Mouse (Mus musculus) bone marrow, adult 2 months (tissue): Measurements from ENCODE around the gene Sbf2. TPM values are rescaled to one million over a fixed set of nuclear protein-coding genes. Genes with fewer than 3 reads are reported as not detected.

ENCODE experiments used
- H3K27ac ChIP-seq: fragments of 200-500 bp; 2 replicates; pipeline ENCODE4 v1.5.1; 2012; ENCODE audit warnings: low read depth, mild to moderate bottlenecking, control low read depth, inconsistent platforms, low read length; ENCODE audit not compliant: control insufficient read depth, poor library complexity, insufficient read depth
- H3K4me1 ChIP-seq: fragments of 200-500 bp; 2 replicates; pipeline ENCODE4 v1.6.1; 2011; ENCODE audit warnings: low read length; ENCODE audit not compliant: control insufficient read depth, insufficient read depth
- H3K4me3 ChIP-seq: fragments of 200-500 bp; replicated peaks from 2 replicates; pipeline ENCODE3; 2011; ENCODE audit warnings: mild to moderate bottlenecking, low read depth, low read length, control low read depth; ENCODE audit not compliant: control insufficient read depth
- CTCF ChIP-seq: fragments of 200-500 bp; IDR thresholded peaks from 2 replicates; pipeline ENCODE4 v1.5.1; 2011; ENCODE audit warnings: low read length, control low read depth; ENCODE audit not compliant: control insufficient read depth, insufficient read depth
- POLR2A ChIP-seq: fragments of 200-500 bp; IDR thresholded peaks from 2 replicates; pipeline ENCODE4 v1.6.1; 2011; ENCODE audit warnings: low read depth, mild to moderate bottlenecking, control low read depth, low read length, borderline replicate concordance; ENCODE audit not compliant: control insufficient read depth
- WGBS: fragments of 180-500 bp; shearing (Covaris S2); methylation state at CpG from one replicate; pipeline ENCODE4 v1.1.7; 2018; 5-methylcytosine and 5-hydroxymethylcytosine counted together
- polyA plus RNA-seq: library from polyadenylated mRNA; stranded (reverse); fragments of >200 nt; gene quantifications from 2 replicates; pipeline ENCODE4 v1.2.4, GENCODE M21; 2011; ENCODE audit warnings: low replicate concordance; ENCODE audit not compliant: missing spikeins, insufficient read depth, insufficient read length

Sbf2 gene
- polyA plus RNA-seq, 1 experiment, result 11.1 TPM

DNA sequence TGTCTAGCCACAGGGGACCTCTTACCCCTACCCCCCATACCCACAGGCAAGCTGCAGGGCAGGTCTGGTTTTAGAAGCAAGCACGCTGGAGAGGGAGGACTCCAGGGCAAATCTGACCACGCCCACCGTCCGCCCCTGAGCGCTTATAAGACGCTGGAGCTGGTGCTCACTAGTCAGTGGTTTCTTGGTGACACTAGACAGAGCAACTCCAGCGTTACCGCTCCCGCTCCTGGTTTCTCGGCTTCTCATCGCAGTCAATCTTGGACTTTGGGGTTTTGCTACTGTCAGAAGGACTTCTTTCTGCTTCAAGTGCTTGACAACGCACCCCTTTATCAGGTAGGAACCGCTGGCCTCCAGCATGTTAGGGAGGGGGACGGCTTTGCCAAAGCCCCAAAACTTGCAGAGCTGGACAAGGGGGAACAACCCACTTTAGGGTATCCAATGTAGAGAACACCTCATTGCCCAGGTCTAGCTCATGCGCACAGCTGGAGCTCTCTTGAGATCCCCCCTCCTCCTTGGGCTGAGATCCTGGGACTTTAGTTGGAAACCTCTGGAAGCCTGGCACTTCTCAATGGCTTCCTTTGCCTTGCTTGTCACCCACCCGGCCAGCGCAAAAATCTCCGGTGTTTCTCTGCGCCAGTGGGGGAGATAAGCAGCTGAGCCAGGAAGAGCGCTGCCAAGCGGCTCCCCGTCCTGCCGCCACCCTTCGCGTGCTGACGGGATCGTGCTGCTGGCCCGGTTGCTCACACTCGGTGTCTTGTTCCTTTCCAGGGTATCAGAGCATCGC lies 13.0 kb upstream of the Sbf2 start, which contains the start of gene Adm:
TSS of gene Adm (plus strand) at position 176 of the 787 bp plus-strand sequence.
- Histone ChIP-seq H3K4me3 (peak within 1 kb of the TSS; percentile 24), H3K4me1 (no peaks in the 10 kb centered on the region), H3K27ac (no peak within 1 kb of the TSS)
- no peak for TF ChIP-seq CTCF
- TF ChIP-seq POLR2A, result no peak
- WGBS, result 3% methylated on average over 30 of the region's 30 CpGs

DNA sequence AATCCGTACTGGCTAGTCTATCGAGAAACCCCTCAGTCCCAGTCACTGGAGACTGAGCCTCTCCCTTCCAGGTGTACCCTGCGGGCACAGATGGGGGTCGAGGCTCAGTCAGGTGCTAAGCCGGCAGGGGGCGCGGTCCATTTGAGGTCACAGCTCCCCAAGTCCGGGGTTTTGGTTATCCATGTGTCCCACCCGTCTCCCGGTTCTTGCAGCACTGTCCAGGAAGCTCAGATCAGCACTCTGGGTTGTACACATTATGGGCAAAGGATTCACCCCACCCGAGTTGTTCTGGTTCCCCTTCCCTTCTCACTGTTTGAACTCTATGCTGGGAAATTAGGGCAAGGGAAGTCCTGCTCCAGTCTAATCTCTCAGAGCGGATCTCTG lies 12.4 kb upstream of the Sbf2 start:
- WGBS, result 3% methylated on average over 12 of the region's 12 CpGs
- no peak for TF ChIP-seq CTCF
- TF ChIP-seq POLR2A, result no peak
- no peak overlapping the region for H3K4me3 ChIP-seq
- no peaks in the 10 kb centered on the region for H3K4me1 ChIP-seq
- no peak overlapping the region for H3K27ac ChIP-seq

DNA sequence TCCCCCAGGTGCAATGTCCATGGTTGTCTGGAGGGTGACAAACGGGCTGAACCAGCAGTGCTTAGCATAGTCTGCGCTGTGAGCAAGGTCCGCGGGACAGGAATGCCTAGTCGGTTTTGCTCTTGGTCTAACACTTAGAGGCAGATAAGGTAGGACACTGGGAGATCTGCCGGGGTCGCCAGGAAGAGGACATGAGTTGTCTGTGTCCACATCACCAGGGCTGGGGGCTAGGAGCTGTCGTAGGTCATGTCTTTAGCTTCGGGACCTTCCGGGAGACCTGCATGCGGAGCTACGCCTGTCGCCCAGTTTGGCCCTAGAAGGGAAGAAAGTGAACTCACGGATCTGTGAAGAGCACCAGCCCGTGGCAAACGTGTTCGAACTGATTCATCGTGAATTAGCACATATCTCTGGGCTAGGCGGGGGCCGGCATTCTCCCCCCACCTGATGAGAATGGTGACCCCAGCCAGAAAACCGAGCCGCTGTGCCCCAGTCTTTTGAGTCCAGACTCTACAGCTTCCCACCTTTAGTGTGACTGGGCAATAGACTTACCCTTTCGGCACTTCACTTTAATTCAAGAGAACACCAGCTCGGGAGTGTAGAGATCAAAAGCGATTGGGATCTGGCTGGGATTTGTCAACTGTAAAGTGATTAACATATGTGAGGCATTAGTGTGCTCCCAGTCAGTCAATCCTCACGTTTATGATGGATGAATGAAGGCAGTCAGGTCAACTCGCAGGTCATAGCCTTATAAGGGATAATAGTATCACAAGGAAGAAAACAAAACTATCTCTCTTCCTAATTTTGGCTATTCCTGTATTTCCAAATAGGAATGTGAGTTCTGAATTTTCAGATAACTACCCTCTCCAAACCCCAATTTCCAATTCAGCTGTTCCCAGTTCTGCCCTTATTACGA lies 11.7 kb upstream of the Sbf2 start:
- WGBS, result 5% methylated on average over 28 of the region's 28 CpGs
- Histone ChIP-seq H3K27ac (no peak overlapping the region), H3K4me3 (no peak overlapping the region), H3K4me1 (no peaks in the 10 kb centered on the region)
- TF ChIP-seq CTCF (no peak), POLR2A (no peak)

DNA sequence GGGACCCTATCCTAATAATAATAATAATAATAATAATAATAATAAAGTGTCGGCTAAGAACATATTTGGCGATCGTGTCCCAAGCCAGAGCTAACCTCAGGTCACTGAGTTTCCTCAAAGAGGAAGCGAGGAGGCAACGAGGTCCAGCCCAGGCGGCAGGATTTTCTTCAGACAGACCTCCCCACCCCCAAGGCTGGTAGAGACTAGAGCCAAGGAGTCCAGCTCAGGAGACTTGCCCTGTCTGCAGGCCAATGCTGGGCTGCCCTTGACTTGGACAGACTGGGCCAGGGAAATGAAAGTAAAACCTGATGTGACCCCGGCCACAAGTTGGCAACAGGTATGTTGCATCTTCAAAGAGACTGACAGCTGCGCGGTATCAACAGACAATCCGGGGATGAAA lies 10.8 kb upstream of the Sbf2 start:
- H3K4me3 ChIP-seq, result no peak overlapping the region
- WGBS, result 32% methylated on average over 10 of the region's 10 CpGs
- H3K4me1 ChIP-seq, result no peaks in the 10 kb centered on the region
- TF ChIP-seq POLR2A, result no peak
- TF ChIP-seq CTCF, result no peak
- no peak overlapping the region for H3K27ac ChIP-seq

DNA sequence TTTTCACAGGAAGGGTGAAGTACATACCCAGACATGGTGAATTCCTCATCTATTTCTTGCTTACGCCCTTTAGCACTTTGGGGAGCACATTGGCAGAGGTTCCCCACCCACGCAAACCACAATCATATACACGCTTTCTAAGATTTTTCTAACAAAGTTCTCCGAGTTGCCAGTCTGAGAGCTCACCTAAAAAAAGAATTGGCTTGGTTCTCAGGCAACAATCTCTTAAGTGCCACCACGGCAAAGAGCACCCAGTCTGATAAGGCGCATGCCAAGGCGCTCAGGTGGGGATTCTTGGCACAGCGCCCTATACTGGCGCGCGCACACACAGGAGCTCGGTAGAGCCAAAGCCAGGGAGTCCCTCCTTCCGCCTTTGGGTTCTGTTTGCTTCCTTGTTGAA lies 10.2 kb upstream of the Sbf2 start:
- TF ChIP-seq POLR2A (no peak), CTCF (no peak)
- no peak overlapping the region for H3K27ac ChIP-seq
- no peak overlapping the region for H3K4me3 ChIP-seq
- H3K4me1 ChIP-seq, result no peaks in the 10 kb centered on the region
- WGBS, result 25% methylated on average over 13 of the region's 13 CpGs

DNA sequence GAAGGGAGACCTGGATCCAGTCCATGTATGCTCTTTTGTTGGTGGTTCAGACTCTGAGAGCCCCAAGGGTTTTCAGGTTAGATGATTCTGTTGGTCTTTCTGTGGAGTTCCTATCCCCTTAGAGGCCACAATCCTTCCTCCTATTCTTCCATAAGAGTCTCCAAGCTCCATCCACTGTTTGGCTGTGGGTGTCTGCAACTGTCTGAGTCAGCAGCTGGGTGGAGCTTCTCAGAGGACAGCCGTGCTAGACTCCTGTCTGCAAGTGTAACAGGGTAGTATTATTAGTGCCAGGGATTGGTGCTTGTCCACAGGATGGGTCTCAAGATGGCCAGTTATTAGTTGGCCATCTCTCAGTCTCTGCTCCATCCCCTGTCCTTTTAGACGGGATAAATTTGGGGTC lies 9.3 kb upstream of the Sbf2 start:
- WGBS, result 44% methylated on average over 2 of the region's 2 CpGs
- H3K27ac ChIP-seq, result no peak overlapping the region
- no peak overlapping the region for H3K4me3 ChIP-seq
- no peaks in the 10 kb centered on the region for H3K4me1 ChIP-seq
- TF ChIP-seq CTCF, result no peak
- TF ChIP-seq POLR2A, result no peak

DNA sequence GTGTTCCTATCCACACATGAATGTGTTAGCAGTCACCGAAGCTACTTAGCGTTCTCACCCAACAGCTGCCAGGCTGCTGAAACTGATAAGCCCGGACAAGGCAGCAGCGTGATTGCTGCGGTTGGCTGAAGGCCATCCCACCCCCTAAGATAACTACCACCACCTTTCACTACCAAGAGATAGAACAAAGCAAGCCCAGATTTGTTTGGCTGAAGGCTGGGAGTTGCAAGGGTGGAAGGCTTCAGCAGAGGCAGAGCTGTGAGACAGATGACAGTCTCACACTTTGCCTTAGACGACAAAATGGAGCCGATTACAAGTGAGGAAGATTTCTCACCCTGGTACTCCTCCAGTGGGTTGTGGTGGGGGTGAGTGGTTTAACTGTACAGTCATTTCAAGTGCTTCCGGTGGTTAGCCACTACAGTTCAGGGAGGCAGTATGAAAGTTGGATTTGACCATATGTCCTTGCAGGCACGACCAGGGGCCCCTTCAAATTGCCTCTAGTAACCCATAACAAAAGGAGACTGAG lies 4.4 kb upstream of the Sbf2 start:
- 3% methylated on average over 9 of the region's 9 CpGs for WGBS
- Histone ChIP-seq H3K4me1 (no peaks in the 10 kb centered on the region), H3K27ac (no peak overlapping the region), H3K4me3 (no peak overlapping the region)
- TF ChIP-seq CTCF (no peak), POLR2A (no peak)

DNA sequence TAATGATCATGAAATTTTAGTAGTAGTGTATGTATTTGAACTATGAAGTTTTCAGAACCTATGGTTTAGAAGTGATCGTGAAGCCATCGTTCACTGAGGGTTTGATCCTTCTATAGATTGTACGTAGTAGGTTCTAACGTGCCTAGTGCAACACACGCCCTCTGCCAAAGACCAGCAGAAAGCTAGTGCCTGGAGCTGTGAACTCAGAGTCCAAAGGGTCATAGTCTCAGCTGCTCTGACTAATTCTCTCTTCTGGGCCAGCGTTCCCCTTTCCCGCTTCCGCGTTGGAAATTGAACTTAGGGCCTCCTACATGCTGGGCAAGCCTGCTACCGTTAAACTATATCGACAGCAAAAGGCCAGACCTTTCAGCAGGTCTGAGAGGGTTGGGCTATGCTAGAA lies 1.1 kb upstream of the Sbf2 start:
- Histone ChIP-seq H3K4me3 (no peak overlapping the region), H3K27ac (no peak overlapping the region), H3K4me1 (no peaks in the 10 kb centered on the region)
- TF ChIP-seq POLR2A (no peak), CTCF (no peak)
- WGBS, result 15% methylated on average over 11 of the region's 11 CpGs
